Mouse (Mus musculus): ENCODE results near the gene Rasl2-9.
"Not testable (repeated sequence)": the region's sequence is repeated elsewhere in the genome, so short reads cannot be mapped to it uniquely, and the experiment has no call there.

The Rasl2-9 gene

DNA sequence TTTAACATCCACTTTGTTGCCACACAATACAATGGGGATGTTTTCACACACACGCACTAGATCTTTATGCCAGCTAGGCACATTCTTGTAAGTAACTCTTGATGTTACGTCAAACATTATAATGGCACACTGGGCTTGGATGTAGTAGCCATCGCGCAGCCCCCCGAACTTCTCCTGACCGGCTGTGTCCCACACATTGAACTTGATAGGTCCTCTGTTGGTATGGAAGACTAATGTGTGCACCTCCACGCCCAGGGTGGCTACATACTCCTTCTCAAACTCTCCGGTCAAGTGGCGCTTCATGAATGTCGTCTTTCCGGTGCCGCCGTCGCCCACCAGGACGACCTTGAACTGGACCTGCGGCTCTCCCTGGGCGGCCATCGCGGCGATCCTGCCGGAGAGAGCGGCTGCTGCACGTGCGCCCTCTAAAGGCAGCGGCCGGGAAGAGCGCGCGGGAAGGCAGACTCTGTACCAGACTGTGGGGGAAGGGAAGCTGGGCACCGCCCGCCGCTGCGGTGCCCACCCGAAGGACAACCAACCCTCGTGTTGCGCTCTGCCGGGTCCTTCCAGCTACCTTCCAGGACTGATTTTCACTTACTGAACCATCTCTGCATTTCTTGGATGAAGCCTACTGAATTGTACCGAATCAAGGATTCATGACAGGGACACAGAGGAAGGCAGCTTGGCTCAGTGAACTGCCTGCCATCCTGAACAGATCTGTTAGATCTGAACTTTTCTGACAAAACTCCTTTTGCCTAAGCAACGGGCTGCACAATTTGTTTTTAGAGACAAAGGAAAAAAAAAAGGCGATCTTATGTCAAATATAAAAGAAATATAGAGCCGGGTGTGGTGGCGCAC lies at the start of gene Rasl2-9:
Gene Rasl2-9, minus strand, starts transcription at position 402 of the 858 bp plus-strand sequence.
- DNase-seq (ENCODE audit: low spot score): peak; percentile 76

GRCm38 (mm10) chr7:5149570-5149969 lies 23.8 kb upstream of the Rasl2-9 start, which contains the start of gene Vmn1r55:
Gene Vmn1r55 (minus strand): TSS chr7:5149670.
- DNase-seq (ENCODE audit: low spot score): not testable (repeated sequence)

- no peak for DNase-seq (ENCODE audit: low spot score)
Observed at GRCm38 (mm10) chr7:5125078-5125477, 672 bp downstream of the Rasl2-9 start.

DNA sequence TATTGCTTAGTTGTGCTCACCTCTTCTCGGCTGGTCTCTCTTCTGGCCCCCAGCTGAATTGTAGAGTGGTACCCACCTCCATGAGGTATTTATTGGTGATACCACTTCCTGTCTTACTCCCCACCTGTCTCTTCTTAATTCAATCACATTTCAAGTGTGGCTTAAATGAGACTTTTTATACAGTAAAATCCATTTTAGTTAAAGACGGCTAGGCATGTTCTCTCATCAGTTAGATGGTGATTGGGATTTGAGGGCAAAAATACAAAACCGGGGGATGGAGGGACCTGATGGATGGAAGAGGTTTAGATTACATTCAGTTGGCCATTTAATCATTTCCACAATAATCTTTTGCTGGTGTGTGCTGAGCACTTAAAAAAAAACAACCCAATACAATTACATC lies 8.9 kb downstream of the Rasl2-9 start, which contains the start of gene Rfpl4:
Gene Rfpl4, minus strand, starts transcription at position 101 of the 400 bp plus-strand sequence.
- no peak for DNase-seq (ENCODE audit: low spot score)

- DNase-seq (ENCODE audit: low spot score): no peak
Observed at GRCm38 (mm10) chr7:5112701-5113100, 13.0 kb downstream of the Rasl2-9 start.

- DNase-seq (ENCODE audit: low spot score): no peak
Observed at GRCm38 (mm10) chr7:5109301-5109700, 16.4 kb downstream of the Rasl2-9 start.

GRCm38 (mm10) chr7:5108272-5108671 lies 17.5 kb downstream of the Rasl2-9 start:
- DNase-seq (ENCODE audit: low spot score): no peak

- DNase-seq (ENCODE audit: low spot score): no peak
Observed at GRCm38 (mm10) chr7:5102564-5102963, 23.2 kb downstream of the Rasl2-9 start.

GRCm38 (mm10) chr7:5101066-5101663 lies 24.6 kb downstream of the Rasl2-9 start:
- no peak for DNase-seq (ENCODE audit: low spot score)

GRCm38 (mm10) chr7:5099796-5100195 lies 26.0 kb downstream of the Rasl2-9 start:
- no peak for DNase-seq (ENCODE audit: low spot score)

GRCm38 (mm10) chr7:5098769-5099168 lies 27.0 kb downstream of the Rasl2-9 start:
- DNase-seq (ENCODE audit: low spot score): no peak

GRCm38 (mm10) chr7:5092831-5093510 lies 32.8 kb downstream of the Rasl2-9 start:
- DNase-seq (ENCODE audit: low spot score): no peak

GRCm38 (mm10) chr7:5092381-5092780 lies 33.4 kb downstream of the Rasl2-9 start:
- DNase-seq (ENCODE audit: low spot score): no peak

DNA sequence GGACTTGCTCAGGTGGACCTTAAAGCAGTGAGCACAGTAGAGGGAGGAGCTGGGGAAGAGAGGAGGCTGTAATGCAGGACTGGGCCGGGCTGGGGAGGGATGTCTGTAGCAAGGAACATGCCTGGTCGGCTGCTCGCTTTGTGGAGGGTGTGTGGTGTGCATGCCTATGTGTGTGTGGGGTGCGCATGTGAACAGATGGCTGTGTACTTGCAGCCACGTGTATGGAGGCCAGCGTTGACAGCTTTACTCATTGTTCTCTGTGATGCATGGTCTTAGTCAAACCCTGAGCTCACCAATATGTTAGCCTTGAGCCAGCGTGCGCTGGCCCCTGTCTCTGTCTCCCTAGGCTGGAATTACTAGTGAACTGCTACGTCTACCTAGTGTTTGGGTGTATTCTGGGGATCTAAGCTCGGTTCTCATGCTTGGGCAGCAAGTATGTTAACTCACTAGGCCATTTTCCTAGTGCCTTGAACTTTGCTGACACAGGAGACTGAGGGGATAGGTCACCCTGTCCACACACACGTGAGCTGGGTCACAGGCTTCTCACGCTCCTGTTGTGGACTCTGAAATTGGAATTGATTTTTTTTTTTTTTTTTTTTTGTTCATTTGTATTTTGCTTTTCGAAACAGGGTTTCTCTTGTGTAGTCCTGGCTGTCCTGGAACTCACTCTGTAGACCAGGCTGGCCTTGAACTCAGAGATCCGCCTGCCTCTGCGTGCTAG lies 34.6 kb downstream of the Rasl2-9 start:
- no peak for DNase-seq (ENCODE audit: low spot score)

DNA sequence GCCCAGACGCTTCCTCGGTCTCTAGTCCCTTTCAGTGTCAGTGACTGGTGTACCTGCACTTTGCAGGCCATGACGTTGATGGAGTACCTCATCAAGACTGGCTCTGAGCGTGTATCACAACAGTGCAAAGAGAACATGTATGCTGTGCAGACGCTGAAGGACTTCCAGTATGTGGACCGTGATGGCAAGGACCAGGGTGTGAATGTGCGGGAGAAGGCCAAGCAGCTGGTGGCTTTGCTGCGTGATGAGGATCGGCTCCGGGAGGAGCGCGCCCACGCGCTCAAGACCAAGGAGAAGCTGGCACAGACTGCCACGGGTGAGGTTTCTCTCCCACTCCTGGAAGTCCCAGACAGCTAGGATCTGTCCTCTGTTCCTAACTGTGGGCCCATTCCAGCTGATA lies 35.9 kb downstream of the Rasl2-9 start:
- no peak for DNase-seq (ENCODE audit: low spot score)

DNA sequence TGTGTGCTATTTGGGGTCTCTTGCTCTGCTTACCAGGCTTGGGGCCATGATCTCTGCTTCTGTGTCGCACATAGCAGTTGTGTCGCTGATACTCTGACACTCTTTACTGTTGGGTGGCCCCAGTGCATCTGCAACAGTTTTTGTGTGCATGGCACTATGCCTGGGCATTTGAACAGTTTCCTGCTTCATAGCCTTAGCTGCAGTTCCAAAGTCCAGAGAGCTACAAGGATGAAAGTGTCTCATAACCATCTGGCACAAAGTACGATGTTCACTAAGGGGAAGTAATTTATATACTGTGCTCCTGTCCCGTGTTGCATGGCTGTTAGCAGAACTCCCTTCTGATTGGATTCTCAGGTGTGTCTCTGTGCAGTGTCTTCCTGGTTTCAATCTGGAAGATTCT lies 37.9 kb downstream of the Rasl2-9 start:
- no peak for DNase-seq (ENCODE audit: low spot score)

GRCm38 (mm10) chr7:5086921-5087440 lies 38.8 kb downstream of the Rasl2-9 start:
- DNase-seq (ENCODE audit: low spot score): no peak

DNA sequence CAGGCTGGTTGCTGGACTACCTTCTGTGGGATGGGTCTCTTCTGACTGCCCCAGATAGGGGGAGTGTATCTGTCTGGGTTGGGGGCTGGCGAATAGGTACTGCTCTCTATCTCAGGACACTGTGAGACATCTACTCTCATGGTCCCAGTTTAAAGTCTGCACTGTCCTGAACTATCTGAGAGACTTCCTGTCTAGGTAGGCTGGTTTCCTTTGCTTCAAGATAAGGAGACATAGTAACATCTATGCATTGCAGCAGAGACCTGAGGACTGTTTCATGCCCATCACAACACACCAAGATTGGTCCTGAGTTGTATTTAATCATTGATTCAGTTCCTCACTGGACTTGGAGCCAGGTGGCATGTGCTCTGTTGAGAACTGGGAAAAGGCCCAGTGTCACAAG lies 40.2 kb downstream of the Rasl2-9 start:
- DNase-seq (ENCODE audit: low spot score): no peak

DNA sequence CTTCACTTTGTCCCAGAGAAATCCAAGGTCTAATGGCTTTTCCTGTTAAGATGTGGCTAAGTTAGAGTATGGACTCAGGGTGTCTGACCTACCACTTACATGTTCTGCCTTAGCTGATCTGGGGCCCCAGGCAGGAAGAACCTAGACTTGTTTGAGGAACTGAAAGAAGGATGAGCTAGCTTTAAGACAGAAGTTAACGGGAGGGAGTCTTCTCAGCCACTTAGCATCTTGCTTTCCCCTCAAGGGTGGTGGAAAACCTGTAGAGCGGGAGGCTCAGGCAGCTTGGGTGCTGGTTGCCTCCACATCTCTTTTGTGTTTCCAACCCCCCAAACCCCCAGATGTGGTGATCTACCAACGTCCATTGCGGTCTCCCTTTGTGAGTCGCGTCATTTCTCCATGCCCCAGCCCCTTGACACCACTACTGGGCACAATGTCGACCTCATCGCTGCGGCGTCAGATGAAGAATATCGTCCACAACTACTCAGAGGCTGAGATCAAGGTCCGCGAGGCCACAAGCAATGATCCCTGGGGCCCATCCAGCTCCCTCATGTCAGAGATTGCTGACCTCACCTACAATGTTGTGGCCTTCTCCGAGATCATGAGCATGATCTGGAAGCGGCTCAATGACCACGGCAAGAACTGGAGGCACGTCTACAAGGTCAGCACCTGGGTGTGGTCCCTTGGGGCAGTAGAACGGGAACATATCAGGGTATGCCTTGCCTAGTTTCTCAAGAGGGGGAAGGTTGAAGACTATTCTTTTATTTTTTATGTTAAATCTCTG lies 42.2 kb downstream of the Rasl2-9 start:
- DNase-seq (ENCODE audit: low spot score): no peak

DNA sequence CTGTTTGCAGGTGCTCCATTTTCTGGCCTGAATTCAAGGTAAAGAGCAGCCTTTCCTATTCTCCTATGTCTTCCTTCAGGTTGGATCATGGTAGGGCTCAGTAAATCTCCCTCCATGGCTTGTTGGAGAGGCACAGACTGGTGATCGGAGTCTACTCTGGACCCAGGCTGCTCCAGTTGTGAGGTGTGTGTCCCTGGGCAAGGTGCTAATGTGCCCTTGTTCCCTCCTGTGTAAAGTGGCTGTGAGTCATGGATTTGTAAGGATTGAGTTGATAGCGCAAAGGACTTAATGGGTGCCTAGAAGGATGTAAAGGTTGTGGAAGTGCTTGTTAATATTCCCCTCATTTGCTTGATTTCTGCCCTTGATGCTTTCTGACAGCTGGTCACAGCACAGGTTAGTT lies 43.8 kb downstream of the Rasl2-9 start:
- DNase-seq (ENCODE audit: low spot score): no peak

DNA sequence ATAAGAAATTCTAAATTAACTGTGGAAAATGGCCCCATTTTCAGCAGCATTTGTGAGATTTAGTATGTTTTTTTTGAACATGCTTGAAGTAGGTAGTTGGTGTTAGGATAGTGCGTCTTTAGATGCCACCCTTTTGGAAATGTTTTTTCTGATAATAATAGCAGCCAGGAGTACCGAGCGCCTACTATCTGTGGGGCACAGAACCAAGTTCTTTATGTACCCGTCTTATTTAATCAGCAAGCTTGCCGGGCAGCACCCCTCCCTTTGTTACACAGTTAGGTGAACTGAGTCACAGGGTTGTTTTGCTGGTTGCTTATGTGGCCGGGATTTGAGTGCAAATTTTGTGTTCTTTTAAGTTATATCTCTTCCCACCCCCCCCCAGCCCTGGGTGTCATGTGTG lies 44.5 kb downstream of the Rasl2-9 start:
- DNase-seq (ENCODE audit: low spot score): no peak
